8 mouse cellular contexts compared by ENCODE assay signal in the genomic region with DNA sequence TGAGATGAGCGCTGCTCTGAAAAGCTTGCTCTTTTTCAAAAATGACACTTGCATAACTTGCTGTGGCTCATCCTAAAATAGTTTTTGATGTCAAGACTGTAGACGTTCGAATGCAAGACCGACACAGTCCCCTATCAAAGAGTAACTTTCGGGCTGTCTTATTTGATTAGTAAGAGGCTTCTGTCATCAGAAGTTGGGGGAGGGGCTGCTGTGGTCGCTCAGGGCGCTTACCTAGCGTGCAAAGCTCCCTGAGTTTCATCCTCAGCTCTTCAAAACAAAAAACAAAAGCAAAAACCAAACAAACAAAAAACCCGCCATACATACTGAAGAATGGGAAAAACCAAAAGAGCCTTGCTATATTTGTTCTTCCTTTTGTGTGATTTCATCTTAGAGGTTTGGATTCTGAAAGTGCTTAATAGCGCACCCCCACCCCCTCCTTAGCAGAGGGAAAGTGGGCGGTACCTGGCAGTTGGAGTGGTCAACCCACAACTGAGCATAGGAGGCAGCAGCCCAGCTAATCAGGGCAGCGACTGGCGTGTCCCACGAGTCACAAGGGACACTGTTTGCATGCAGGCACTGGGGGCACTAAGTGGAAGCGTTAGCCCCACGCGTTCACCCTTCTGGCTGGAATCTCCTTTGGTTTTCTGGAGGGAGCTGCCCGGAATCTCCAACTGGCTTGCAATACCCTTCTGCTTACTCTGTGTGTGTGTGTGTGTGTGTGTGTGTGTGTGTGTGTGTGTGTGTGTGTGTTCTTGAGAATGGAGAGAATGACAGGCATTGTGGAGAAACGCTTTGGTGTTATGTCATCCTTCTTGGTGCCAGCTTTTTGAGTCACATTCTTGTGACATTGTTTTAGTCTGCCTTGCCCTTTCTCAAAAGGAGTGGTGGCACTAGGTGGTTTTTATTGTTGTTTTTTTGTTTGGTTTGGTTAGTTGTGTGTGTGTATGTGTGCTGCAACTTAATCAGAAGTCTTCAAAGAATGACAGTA. TPM values are rescaled to one million over a fixed set of nuclear protein-coding genes. Genes with fewer than 3 reads are reported as not detected.
A peak's percentile ranks its signal among the peaks of the same experiment; 100 is the strongest.
DNase-seq lines count a peak whose midpoint lies in the region; ATAC-seq and TF ChIP-seq lines count a peak whose summit lies in the region.

No protein-coding gene starts in this region.

- H3K4me3 ChIP-seq in embryonic facial prominence, embryonic 12.5 days: peak overlapping the region; percentile 58
- H3K4me3 ChIP-seq in kidney, adult 2 months (ENCODE audit: insufficient read depth, low read depth, low read length): peak overlapping the region; percentile 69
- H3K4me3 ChIP-seq in limb, embryonic 15.5 days: peak overlapping the region; percentile 71
- peak overlapping the region; percentile 82 for H3K4me3 ChIP-seq in midbrain, embryonic 16.5 days (ENCODE audit: low read depth, low read length)

- no peaks in the 10 kb centered on the region for H3K36me3 ChIP-seq in embryonic facial prominence, embryonic 12.5 days
- H3K36me3 ChIP-seq in kidney, adult 2 months (ENCODE audit: control insufficient read depth, insufficient read depth, low read length): no peaks in the 10 kb centered on the region
- no peaks in the 10 kb centered on the region for H3K36me3 ChIP-seq in limb, embryonic 15.5 days
- H3K36me3 ChIP-seq in midbrain, embryonic 16.5 days (ENCODE audit: control insufficient read depth, insufficient read depth, low read length): no peaks in the 10 kb centered on the region

- H3K27me3 ChIP-seq in embryonic facial prominence, embryonic 12.5 days: peaks cover 8% of the 10 kb centered on the region
- H3K27me3 ChIP-seq in kidney, adult 2 months (replicated peaks; ENCODE audit: control insufficient read depth, insufficient read depth, low read length): no peaks in the 10 kb centered on the region
- no peaks in the 10 kb centered on the region; the same call in 1 of the 2 replicates for H3K27me3 ChIP-seq in limb, embryonic 15.5 days
- no peaks in the 10 kb centered on the region for H3K27me3 ChIP-seq in midbrain, embryonic 16.5 days (ENCODE audit: control insufficient read depth, insufficient read depth, low read depth, low read length)

- WGBS in embryonic facial prominence, embryonic 12.5 days: 2% methylated on average over 19 of the region's 19 CpGs
- 2% methylated on average over 19 of the region's 19 CpGs for WGBS in kidney, adult 2 months
- 6% methylated on average over 19 of the region's 19 CpGs for WGBS in limb, embryonic 15.5 days
- WGBS in midbrain, embryonic 16.5 days: 3% methylated on average over 19 of the region's 19 CpGs

- no peak for ATAC-seq in embryonic facial prominence, embryonic 12.5 days (ENCODE audit: insufficient number of reproducible peaks, insufficient read depth, low FRiP score, low TSS enrichment)
- ATAC-seq in limb, embryonic 15.5 days (ENCODE audit: insufficient number of reproducible peaks, low FRiP score, low TSS enrichment, low read depth): no peak
- ATAC-seq in midbrain, embryonic 16.5 days: peak; percentile 49

- peaks cover 7% of the 10 kb centered on the region; the same call in 1 of the 2 replicates for H3K4me1 ChIP-seq in embryonic facial prominence, embryonic 12.5 days
- H3K4me1 ChIP-seq in kidney, adult 2 months (ENCODE audit: control insufficient read depth, insufficient read depth, low read length): no peaks in the 10 kb centered on the region
- H3K4me1 ChIP-seq in limb, embryonic 15.5 days: peaks cover 13% of the 10 kb centered on the region
- H3K4me1 ChIP-seq in midbrain, embryonic 16.5 days (ENCODE audit: control insufficient read depth, insufficient read depth, low read length): peaks cover 6% of the 10 kb centered on the region; the same call in 1 of the 2 replicates

- H3K27ac ChIP-seq in embryonic facial prominence, embryonic 12.5 days: no peak overlapping the region
- H3K27ac ChIP-seq in kidney, adult 2 months (ENCODE audit: insufficient read depth, low read depth, low read length): no peak overlapping the region
- H3K27ac ChIP-seq in limb, embryonic 15.5 days: no peak overlapping the region
- no peak overlapping the region; the same call in 1 of the 2 replicates for H3K27ac ChIP-seq in midbrain, embryonic 16.5 days (ENCODE audit: low read length)

- peak overlapping the region; percentile 99 for H3K4me2 ChIP-seq in embryonic facial prominence, embryonic 12.5 days (replicated peaks)
- H3K4me2 ChIP-seq in limb, embryonic 15.5 days: peak overlapping the region; percentile 100
- peak overlapping the region; percentile 98 for H3K4me2 ChIP-seq in midbrain, embryonic 16.5 days (ENCODE audit: low read length)

- no peaks in the 10 kb centered on the region for H3K9me3 ChIP-seq in embryonic facial prominence, embryonic 12.5 days
- H3K9me3 ChIP-seq in limb, embryonic 15.5 days: no peaks in the 10 kb centered on the region
- no peaks in the 10 kb centered on the region for H3K9me3 ChIP-seq in midbrain, embryonic 16.5 days (replicated peaks; ENCODE audit: control insufficient read depth, low read length, poor library complexity, severe bottlenecking)

- TF ChIP-seq POLR2A in kidney, adult 2 months (IDR thresholded peaks at IDR 0.05; ENCODE audit: low read depth, low read length): no peak

- TF ChIP-seq CTCF in kidney, adult 2 months (conservative IDR thresholded peaks at IDR 0.05; ENCODE audit: insufficient read depth, insufficient read length, low read depth, low read length): no peak

- H3K9ac ChIP-seq in embryonic facial prominence, embryonic 12.5 days: peak overlapping the region; percentile 57
- H3K9ac ChIP-seq in limb, embryonic 15.5 days: peak overlapping the region; percentile 38
- peak overlapping the region; percentile 76 for H3K9ac ChIP-seq in midbrain, embryonic 16.5 days (ENCODE audit: low read depth, low read length)

- DNase-seq in 3134 (ENCODE audit: extremely low read depth, insufficient read length, low spot score): peak; percentile 73
- DNase-seq in adrenal gland, postnatal 10 days: peak; percentile 81
- DNase-seq in heart, adult 18-20 months: peak; percentile 79 to 81
- peak; percentile 43 for DNase-seq in kidney, adult 2 months
- DNase-seq in spleen, postnatal 36 days (ENCODE audit: low spot score in 2 of 2): peak; percentile 31 to 39

RNA-seq across cellular contexts. Expression of gene Zfp638, which starts 1.0 kb away (rescaled TPM):
- 10 to 100 TPM; 69.6 to 82.5 TPM for total RNA-seq in adrenal gland, postnatal 10 days (2021)
- polyA plus RNA-seq in embryonic facial prominence, embryonic 12.5 days (2016; fragmentation: Nextera tagmentation; extraction: Ambion mirVana): 79.7 and 91.7 TPM in 2 replicates
- 10 to 100 TPM; 54.3 to 54.4 TPM for total RNA-seq in heart, adult 18-20 months (2021)
- polyA plus RNA-seq in kidney, adult 2 months (2012; rRNA removed): 6.2 and 7.4 TPM in 2 replicates
- polyA plus RNA-seq in limb, embryonic 15.5 days (2015; fragmentation: Nextera tagmentation; extraction: Ambion mirVana): 46.7 and 59.3 TPM in 2 replicates
- 68.2 and 78.7 TPM in 2 replicates for polyA plus RNA-seq in midbrain, embryonic 16.5 days (2015; fragmentation: Nextera tagmentation; extraction: Ambion mirVana)

RNA-seq across cellular contexts. Expression of gene Paip2b, which starts 36.4 kb away (rescaled TPM):
- total RNA-seq in adrenal gland, postnatal 10 days (2021): 10 to 100 TPM; 24.8 to 25.4 TPM
- 19.3 and 20.0 TPM in 2 replicates for polyA plus RNA-seq in embryonic facial prominence, embryonic 12.5 days (2016; fragmentation: Nextera tagmentation; extraction: Ambion mirVana)
- total RNA-seq in heart, adult 18-20 months (2021): 10 to 100 TPM; 46.4 to 48.3 TPM
- 7.1 and 10.0 TPM in 2 replicates for polyA plus RNA-seq in kidney, adult 2 months (2012; rRNA removed)
- 17.6 and 27.9 TPM in 2 replicates for polyA plus RNA-seq in limb, embryonic 15.5 days (2015; fragmentation: Nextera tagmentation; extraction: Ambion mirVana)
- 29.7 and 30.6 TPM in 2 replicates for polyA plus RNA-seq in midbrain, embryonic 16.5 days (2015; fragmentation: Nextera tagmentation; extraction: Ambion mirVana)
